Mouse (Mus musculus) thymus, adult 2 months (tissue): ENCODE measurements around the gene Susd6. TPM values are rescaled to one million over a fixed set of nuclear protein-coding genes. Genes with fewer than 3 reads are reported as not detected.

ENCODE experiments used
- DNase-seq: peaks from one replicate; pipeline ENCODE4 v3.0.0; 2021
- H3K27ac ChIP-seq: fragments of 200-500 bp; 2 replicates; pipeline ENCODE4 v1.5.1; 2012; ENCODE audit warnings: low read length, control low read depth; ENCODE audit not compliant: control insufficient read depth, insufficient read depth
- H3K27me3 ChIP-seq: fragments of 200-500 bp; 2 replicates; pipeline ENCODE4 v1.6.1; 2012; ENCODE audit warnings: mild to moderate bottlenecking, low read length, moderate library complexity, mixed read lengths; ENCODE audit not compliant: control insufficient read depth, insufficient read depth
- H3K36me3 ChIP-seq: fragments of 200-500 bp; 2 replicates; pipeline ENCODE4 v1.6.1; 2012; ENCODE audit warnings: mild to moderate bottlenecking, low read length, moderate library complexity; ENCODE audit not compliant: control insufficient read depth, insufficient read depth
- H3K4me1 ChIP-seq: fragments of 200-500 bp; replicated peaks from 2 replicates; pipeline ENCODE4 v1.6.1; 2012; ENCODE audit warnings: low read length; ENCODE audit not compliant: control insufficient read depth, insufficient read depth
- H3K4me3 ChIP-seq: fragments of 200-500 bp; 2 replicates; pipeline ENCODE4 v1.5.1; 2012; ENCODE audit warnings: mild to moderate bottlenecking, low read length, control low read depth, moderate library complexity; ENCODE audit not compliant: control insufficient read depth, insufficient read depth
- CTCF ChIP-seq: fragments of 200-500 bp; IDR thresholded peaks from 2 replicates; pipeline ENCODE4 v1.5.1; 2012; ENCODE audit warnings: mild to moderate bottlenecking, control low read depth, low read length, moderate library complexity, borderline replicate concordance; ENCODE audit not compliant: control insufficient read depth, poor library complexity, insufficient read depth; ENCODE audit errors: extremely low read depth
- POLR2A ChIP-seq: fragments of 200-500 bp; IDR thresholded peaks from 2 replicates; pipeline ENCODE4 v1.6.1; 2012; ENCODE audit warnings: mild to moderate bottlenecking, low read length, control low read depth, moderate library complexity; ENCODE audit not compliant: control insufficient read depth, poor library complexity, insufficient read depth; ENCODE audit errors: extremely low read depth
- WGBS: fragments of 180-500 bp; shearing (Covaris S2); methylation state at CpG from one replicate; pipeline ENCODE4 v1.1.7; 2018; 5-methylcytosine and 5-hydroxymethylcytosine counted together
- polyA plus RNA-seq: library from polyadenylated mRNA; depleted of rRNA; stranded (reverse); fragments of >200 nt; gene quantifications from 2 replicates; pipeline ENCODE4 v1.2.3, GENCODE M21; 2012; rRNA removed

Gene Susd6
- polyA plus RNA-seq: 81.3 and 81.8 TPM in 2 replicates

DNA sequence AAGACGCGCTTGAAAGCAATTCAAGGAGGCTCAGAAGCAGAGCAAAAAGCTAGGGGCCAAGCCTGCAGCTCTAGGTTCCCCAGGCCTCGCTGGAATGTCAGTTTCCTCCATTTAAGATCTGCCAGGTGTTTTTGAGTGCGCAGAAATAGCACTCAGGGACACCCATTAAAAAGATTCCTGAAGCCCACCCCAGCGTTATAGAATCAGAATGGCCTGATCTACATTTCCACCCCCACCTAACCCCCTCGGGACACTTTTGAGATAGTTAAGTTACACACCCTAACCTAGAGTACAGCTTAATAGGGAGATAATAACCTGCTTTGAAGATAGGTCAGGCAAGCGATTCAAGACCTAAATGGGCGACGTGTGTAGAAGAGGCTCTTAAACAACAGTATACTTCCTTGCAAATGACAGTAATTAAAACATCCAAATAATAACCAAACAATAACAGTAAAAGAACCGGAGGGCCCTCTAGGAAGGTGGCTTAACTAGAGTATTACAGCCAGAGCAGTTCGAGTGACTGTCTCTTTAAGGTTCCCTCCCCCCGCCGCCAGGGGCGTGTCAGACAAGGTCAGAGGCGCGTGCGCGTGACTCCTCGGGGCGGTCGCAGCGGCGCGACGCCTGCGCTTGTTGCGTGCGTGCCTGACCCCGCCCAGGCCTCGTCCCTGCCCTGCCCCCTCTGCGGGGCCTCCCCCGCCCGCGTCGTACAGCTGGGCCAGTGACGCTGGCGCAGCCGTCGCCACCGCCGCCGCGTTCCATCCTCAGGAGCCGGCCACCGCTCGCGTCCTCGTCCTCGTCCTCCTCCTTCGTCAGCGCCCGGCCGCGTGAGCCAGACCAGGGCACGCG, at the start of gene Susd6:
TSS of gene Susd6 (plus strand) at position 662 of the 846 bp plus-strand sequence.
- TF ChIP-seq POLR2A: peak; percentile 99
- no peak; the same call in 1 of the 2 replicates for TF ChIP-seq CTCF
- peak; percentile 99 for DNase-seq
- H3K27ac ChIP-seq: peak within 1 kb of the TSS; percentile 95
- H3K36me3 ChIP-seq: no peaks in the 10 kb centered on the region
- no peaks in the 10 kb centered on the region for H3K27me3 ChIP-seq
- WGBS: 9% methylated on average over 56 of the region's 56 CpGs
- H3K4me3 ChIP-seq: peak within 1 kb of the TSS; percentile 63
- H3K4me1 ChIP-seq: peaks cover 11% of the 10 kb centered on the region

DNA sequence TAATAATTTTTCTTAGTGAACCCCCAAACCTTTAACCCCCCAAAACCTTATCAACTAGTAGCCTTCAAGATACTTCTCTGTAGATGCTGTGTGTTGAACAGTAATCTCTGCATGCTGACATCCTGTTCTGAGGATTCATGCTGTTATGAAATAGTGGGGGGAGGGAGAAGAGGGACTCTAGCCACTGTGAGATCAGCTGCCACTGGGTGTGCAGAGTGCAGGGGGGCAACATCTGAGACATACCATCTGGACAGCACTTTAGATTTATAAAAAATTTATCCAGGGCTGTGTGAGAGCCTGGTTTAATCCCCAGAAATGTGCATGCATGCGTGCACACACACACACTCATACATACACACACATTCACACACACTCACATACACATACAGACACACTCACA, 45.7 kb upstream of the Susd6 start:
- no peak overlapping the region for H3K4me3 ChIP-seq
- WGBS: 96% methylated on average over 1 of the region's 1 CpGs

GRCm38 (mm10) chr12:80746031-80746813, 44.1 kb upstream of the Susd6 start:
- whole genome bisulfite sequencing: 85% methylated on average over 8 of the region's 8 CpGs
- TF ChIP-seq CTCF: no peak
- TF ChIP-seq POLR2A: no peak
- H3K36me3 ChIP-seq: no peaks in the 10 kb centered on the region
- no peak for DNase-seq
- no peak overlapping the region for H3K4me3 ChIP-seq
- H3K27me3 ChIP-seq: no peaks in the 10 kb centered on the region
- no peaks in the 10 kb centered on the region for H3K4me1 ChIP-seq
- no peak overlapping the region for H3K27ac ChIP-seq

More for the DNA sequence above, 45.7 kb upstream of the Susd6 start:
- H3K27me3 ChIP-seq: no peaks in the 10 kb centered on the region
- no peaks in the 10 kb centered on the region for H3K4me1 ChIP-seq
- TF ChIP-seq POLR2A: no peak
- no peak for TF ChIP-seq CTCF
- no peak for DNase-seq
- no peak overlapping the region for H3K27ac ChIP-seq
- H3K36me3 ChIP-seq: no peaks in the 10 kb centered on the region

DNA sequence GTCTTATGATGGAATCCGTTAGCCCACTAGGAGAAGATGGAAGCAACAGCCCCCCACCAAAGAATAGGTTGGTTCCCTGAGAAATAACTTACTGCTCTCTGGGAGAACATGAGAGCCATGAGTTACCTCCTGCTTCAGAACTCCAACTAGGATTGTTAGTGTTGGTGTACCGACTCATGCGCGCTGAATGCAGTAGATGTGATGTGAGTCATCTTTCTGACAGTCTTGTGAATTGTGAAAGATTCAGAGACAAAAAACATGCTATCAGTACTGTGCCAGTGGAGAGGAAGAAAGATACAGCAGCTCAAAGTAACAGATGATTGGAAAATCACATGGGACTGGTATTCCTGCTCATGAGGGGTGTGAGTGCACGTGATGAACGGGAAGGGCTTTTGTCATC, 38.8 kb upstream of the Susd6 start:
- 92% methylated on average over 6 of the region's 6 CpGs for WGBS
- peaks cover 5% of the 10 kb centered on the region; the same call in 1 of the 2 replicates for H3K27me3 ChIP-seq
- no peak for DNase-seq
- no peak for TF ChIP-seq CTCF
- TF ChIP-seq POLR2A: no peak
- H3K36me3 ChIP-seq: no peaks in the 10 kb centered on the region
- no peaks in the 10 kb centered on the region for H3K4me1 ChIP-seq
- no peak overlapping the region for H3K27ac ChIP-seq
- no peak overlapping the region for H3K4me3 ChIP-seq

DNA sequence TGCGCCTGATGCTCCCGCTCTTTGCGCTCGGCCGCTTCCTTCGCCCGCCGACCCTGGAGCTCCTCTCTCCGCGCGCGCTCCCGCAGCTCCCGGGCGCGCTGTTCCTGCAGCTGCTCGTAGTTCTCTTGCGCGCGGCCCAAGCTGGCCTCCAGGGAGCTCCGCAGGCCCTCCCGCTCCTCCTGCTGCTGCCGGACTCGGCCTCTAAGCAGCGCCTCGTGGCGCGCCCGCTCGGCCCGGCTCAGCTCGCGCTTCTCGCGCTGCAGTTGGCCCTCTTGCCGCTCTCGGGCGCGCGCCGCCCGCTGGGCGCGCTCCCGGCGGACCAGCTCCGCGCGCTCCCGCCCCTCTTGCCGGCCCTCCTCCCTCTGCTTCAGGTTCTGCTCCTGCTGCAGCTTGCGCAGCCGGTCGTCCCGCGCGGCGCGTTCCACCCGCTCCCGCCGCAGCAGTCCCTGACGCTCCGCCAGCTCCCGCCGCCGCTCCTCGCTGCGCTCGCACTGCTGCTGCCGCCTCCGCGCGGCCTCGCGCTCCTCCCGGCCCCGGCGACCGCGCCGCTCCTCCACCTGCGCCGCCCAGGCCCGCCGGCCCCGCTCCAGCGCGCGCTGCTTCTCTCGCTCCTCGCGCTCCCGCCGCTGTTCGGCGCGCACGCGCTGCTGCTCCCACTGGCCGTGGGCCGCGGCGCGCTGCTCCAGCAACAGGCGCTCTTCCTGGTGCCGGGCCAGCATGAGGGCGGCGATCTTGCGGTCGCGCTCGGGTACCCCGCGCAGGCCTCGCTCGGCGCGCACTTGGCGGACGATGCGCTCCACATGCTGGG, 32.4 kb upstream of the Susd6 start:
- Histone ChIP-seq H3K27ac (no peak overlapping the region), H3K36me3 (no peaks in the 10 kb centered on the region), H3K4me1 (peaks cover 24% of the 10 kb centered on the region), H3K27me3 (peaks cover 36% of the 10 kb centered on the region), H3K4me3 (peak overlapping the region; percentile 47)
- TF ChIP-seq POLR2A: no peak
- TF ChIP-seq CTCF: 0 out of 2 replicates have a peak, but pooled peaks have one; percentile 9
- WGBS: 2% methylated on average over 122 of the region's 122 CpGs
- DNase-seq: peak; percentile 63

GRCm38 (mm10) chr12:80758559-80759386, 31.5 kb upstream of the Susd6 start:
- no peak for TF ChIP-seq POLR2A
- Histone ChIP-seq H3K4me3 (peak overlapping the region; percentile 47), H3K36me3 (no peaks in the 10 kb centered on the region), H3K27me3 (peaks cover 36% of the 10 kb centered on the region), H3K4me1 (peaks cover 24% of the 10 kb centered on the region), H3K27ac (no peak overlapping the region)
- WGBS: 5% methylated on average over 92 of the region's 92 CpGs
- peak; percentile 21 for DNase-seq
